Mouse (Mus musculus) myocyte (in vitro differentiated cells): ENCODE data around the gene Abca13. TPM values are rescaled to one million over a fixed set of nuclear protein-coding genes. Genes with fewer than 3 reads are reported as not detected.

Experiments used
- H3K27me3 ChIP-seq: one replicate; pipeline ENCODE4 v1.6.1; 2011; ENCODE audit not compliant: control insufficient read depth, insufficient read depth, insufficient read length
- H3K36me3 ChIP-seq: one replicate; pipeline ENCODE4 v1.6.1; 2011; ENCODE audit not compliant: control insufficient read depth, insufficient read depth
- H3K4me2 ChIP-seq: one replicate; pipeline ENCODE4 v1.6.1; 2011; ENCODE audit warnings: low read depth, control low read depth
- H3K4me3 ChIP-seq: one replicate; pipeline ENCODE4 v1.5.1; 2011; ENCODE audit warnings: mild to moderate bottlenecking, control low read depth, moderate library complexity
- H3K79me2 ChIP-seq: one replicate; pipeline ENCODE4 v1.6.1; 2011; ENCODE audit not compliant: control insufficient read depth, insufficient read depth
- H3ac ChIP-seq: one replicate; pipeline ENCODE4 v1.6.1; 2011; ENCODE audit not compliant: control insufficient read depth, insufficient read length
- CEBPB ChIP-seq: IDR thresholded peaks from 2 replicates; pipeline ENCODE4 v1.6.1; 2011; ENCODE audit warnings: mild to moderate bottlenecking, moderate library complexity; ENCODE audit not compliant: poor library complexity, insufficient read depth, severe bottlenecking
- E2F4 ChIP-seq: IDR thresholded peaks from one replicate; pipeline ENCODE4 v1.6.1; 2011; ENCODE audit warnings: mild to moderate bottlenecking, control low read depth, moderate library complexity; ENCODE audit not compliant: insufficient read depth
- MAX ChIP-seq: IDR thresholded peaks from one replicate; pipeline ENCODE4 v1.6.1; 2011; ENCODE audit warnings: low read depth, mild to moderate bottlenecking, control low read depth
- MYOD1 ChIP-seq, 3 experiments: IDR thresholded peaks; one replicate each; pipeline ENCODE4 v1.6.1; 2011; ENCODE audit warnings: control low read depth in 2 of 3, low read depth in 2 of 3, mild to moderate bottlenecking in 2 of 3, moderate library complexity in 1 of 3; ENCODE audit not compliant: insufficient read length in 2 of 3, control insufficient read depth in 1 of 3
- MYOG ChIP-seq, 3 experiments: IDR thresholded peaks; one replicate each; pipeline ENCODE4 v1.6.1; 2011; ENCODE audit warnings: control low read depth in 2 of 3, low read depth in 2 of 3, mild to moderate bottlenecking in 2 of 3; ENCODE audit not compliant: insufficient read length in 2 of 3, control insufficient read depth in 1 of 3, insufficient read depth in 1 of 3
- POLR2A ChIP-seq: IDR thresholded peaks from one replicate; pipeline ENCODE4 v1.6.1; 2011; ENCODE audit warnings: low read depth, mild to moderate bottlenecking, control low read depth, moderate library complexity; ENCODE audit not compliant: insufficient read length
- POLR2AphosphoS2 ChIP-seq: IDR thresholded peaks from one replicate; pipeline ENCODE4 v1.6.1; 2011; ENCODE audit warnings: low read depth, control low read depth; ENCODE audit not compliant: insufficient read length
- REST ChIP-seq: IDR thresholded peaks from one replicate; pipeline ENCODE4 v1.6.1; 2011; ENCODE audit warnings: mild to moderate bottlenecking, control low read depth, moderate library complexity; ENCODE audit not compliant: insufficient read depth, insufficient read length
- SRF ChIP-seq: IDR thresholded peaks from one replicate; pipeline ENCODE4 v1.6.1; 2011; ENCODE audit warnings: low read depth; ENCODE audit not compliant: control insufficient read depth, insufficient read length
- TCF12 ChIP-seq: IDR thresholded peaks from one replicate; pipeline ENCODE4 v1.6.1; 2011; ENCODE audit warnings: mild to moderate bottlenecking, control low read depth; ENCODE audit not compliant: poor library complexity, insufficient read depth, severe bottlenecking
- TCF3 ChIP-seq: IDR thresholded peaks from one replicate; pipeline ENCODE4 v1.6.1; 2011; ENCODE audit warnings: low read depth, control low read depth; ENCODE audit not compliant: insufficient read length
- USF1 ChIP-seq: IDR thresholded peaks from one replicate; pipeline ENCODE4 v1.6.1; 2011; ENCODE audit warnings: low read depth, mild to moderate bottlenecking, control low read depth, moderate library complexity
- polyA plus RNA-seq: library from polyadenylated mRNA; unstranded; fragments of >200 nt; fragmentation: generic; extraction: Trizol; gene quantifications from one replicate; pipeline ENCODE4 v1.2.1, GENCODE M21; 2012; ENCODE audit warnings: missing spikeins

The Abca13 gene
- polyA plus RNA-seq, 1 experiment: 0.05 TPM

DNA sequence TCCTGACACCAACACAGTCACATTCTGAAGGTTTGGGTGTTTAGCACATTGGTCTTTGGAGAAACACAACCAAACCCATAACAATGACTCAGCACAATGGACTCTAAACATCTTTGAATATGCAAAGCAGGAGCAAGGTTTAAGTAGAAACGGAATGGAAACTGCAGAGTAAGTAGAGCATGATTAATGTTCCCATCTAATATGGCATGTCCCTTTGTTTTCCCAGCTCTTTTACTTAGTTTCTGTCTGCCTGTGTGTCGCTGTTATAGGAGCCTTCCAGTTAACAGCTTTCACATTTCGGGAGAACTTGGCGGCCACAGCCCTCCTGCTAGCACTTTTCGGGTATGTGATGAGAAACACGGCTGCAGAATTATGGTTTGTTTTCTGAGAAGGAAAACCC is 378.6 kb downstream of the Abca13 start:
- H3K4me3 ChIP-seq: no peak overlapping the region
- H3K36me3 ChIP-seq: no peaks in the 10 kb centered on the region
- H3ac ChIP-seq: no peak overlapping the region
- no peaks in the 10 kb centered on the region for H3K79me2 ChIP-seq
- no peaks in the 10 kb centered on the region for H3K27me3 ChIP-seq
- H3K4me2 ChIP-seq: no peak overlapping the region
- TF ChIP-seq MYOD1 (IDR thresholded peaks at IDR 0.05; ENCODE audit: control insufficient read depth in 1 of 3, insufficient read length in 2 of 3, low read depth in 2 of 3): no peak
- TF ChIP-seq E2F4: no peak
- no peak for TF ChIP-seq MAX
- TF ChIP-seq MYOG (IDR thresholded peaks at IDR 0.05; ENCODE audit: control insufficient read depth in 1 of 3, insufficient read depth in 1 of 3, insufficient read length in 2 of 3, low read depth in 2 of 3): no peak
- no peak for TF ChIP-seq POLR2A
- no peak for TF ChIP-seq SRF

DNA sequence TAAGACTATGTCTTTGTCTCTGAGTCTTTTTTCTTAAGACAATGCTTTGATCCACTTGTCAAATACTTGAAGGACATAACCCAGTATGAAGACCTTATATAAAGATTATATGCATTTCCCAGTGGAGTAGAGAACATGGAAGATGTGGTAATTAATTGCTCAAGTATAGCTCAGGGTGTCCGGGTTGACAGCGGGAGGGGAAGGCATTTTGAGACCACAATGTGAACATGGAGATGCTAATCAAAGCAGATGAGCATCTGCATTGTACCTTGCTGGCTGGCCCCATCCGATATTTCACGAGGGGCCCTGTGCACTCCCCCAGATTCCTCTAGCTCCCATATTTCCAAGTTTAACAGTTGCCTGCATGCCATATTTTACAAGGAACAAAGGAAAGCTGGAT is 383.2 kb downstream of the Abca13 start:
- no peak overlapping the region for H3K4me3 ChIP-seq
- no peak overlapping the region for H3K4me2 ChIP-seq
- no peak for TF ChIP-seq MAX
- H3K36me3 ChIP-seq: no peaks in the 10 kb centered on the region
- no peaks in the 10 kb centered on the region for H3K79me2 ChIP-seq
- H3ac ChIP-seq: no peak overlapping the region
- no peaks in the 10 kb centered on the region for H3K27me3 ChIP-seq

DNA sequence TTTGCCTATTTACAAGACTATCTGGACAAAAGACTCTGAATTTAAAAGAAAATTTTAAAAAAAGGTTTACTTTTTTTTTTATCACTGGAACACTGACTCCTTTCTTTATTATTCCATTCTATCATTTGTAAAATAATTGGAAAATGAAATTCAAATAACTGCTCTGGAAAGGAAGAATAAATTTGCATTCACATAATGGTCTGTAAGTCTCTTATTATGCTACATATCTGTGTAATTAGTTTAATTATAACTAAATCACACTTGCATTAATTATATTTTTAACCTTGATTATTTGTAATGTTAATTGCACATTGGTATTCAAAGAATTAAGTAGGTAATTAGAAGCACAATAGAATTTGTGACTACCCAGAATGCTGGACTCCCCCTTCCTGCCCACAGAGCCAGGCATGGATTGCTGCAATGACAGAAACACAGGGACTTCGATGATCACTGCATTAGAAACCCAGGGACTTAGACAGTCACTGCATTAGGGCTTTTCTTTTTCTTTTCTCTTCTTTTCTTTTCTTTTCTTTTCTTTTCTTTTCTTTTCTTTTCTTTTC is 400.1 kb downstream of the Abca13 start:
- Histone ChIP-seq H3K36me3 (no peaks in the 10 kb centered on the region), H3K27me3 (no peaks in the 10 kb centered on the region), H3K4me2 (no peak overlapping the region), H3ac (no peak overlapping the region), H3K4me3 (no peak overlapping the region), H3K79me2 (no peaks in the 10 kb centered on the region)
- TF ChIP-seq POLR2AphosphoS2 (no peak), E2F4 (no peak), MAX (no peak), MYOG (IDR thresholded peaks at IDR 0.05; ENCODE audit: control insufficient read depth in 1 of 3, insufficient read depth in 1 of 3, insufficient read length in 2 of 3, low read depth in 2 of 3) (no peak), MYOD1 (IDR thresholded peaks at IDR 0.05; ENCODE audit: control insufficient read depth in 1 of 3, insufficient read length in 2 of 3, low read depth in 2 of 3) (no peak)

DNA sequence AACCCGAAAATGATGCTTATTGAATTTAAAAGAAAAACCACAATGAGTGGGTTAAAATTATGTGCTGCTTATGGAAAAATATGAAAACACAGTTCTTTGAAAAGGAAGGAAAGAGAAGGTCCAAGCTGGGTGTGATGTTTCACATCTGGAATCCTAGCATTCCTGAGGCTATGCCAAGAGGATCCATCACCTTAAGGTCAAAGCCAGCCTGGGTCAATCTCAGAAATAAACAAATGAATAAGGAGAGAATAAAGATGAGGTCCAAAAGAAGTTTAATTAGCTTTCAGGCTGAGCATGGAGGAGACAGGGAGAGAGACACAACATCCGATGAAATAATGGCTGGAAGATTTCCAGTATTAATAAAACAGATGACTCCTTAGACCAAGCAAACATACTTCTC is 405.6 kb downstream of the Abca13 start:
- H3ac ChIP-seq: no peak overlapping the region
- no peak for TF ChIP-seq MAX
- no peak for TF ChIP-seq MYOD1 (IDR thresholded peaks at IDR 0.05; ENCODE audit: control insufficient read depth in 1 of 3, insufficient read length in 2 of 3, low read depth in 2 of 3)
- no peak for TF ChIP-seq MYOG (IDR thresholded peaks at IDR 0.05; ENCODE audit: control insufficient read depth in 1 of 3, insufficient read depth in 1 of 3, insufficient read length in 2 of 3, low read depth in 2 of 3)
- no peak for TF ChIP-seq E2F4
- no peak for TF ChIP-seq USF1
- no peak for TF ChIP-seq REST
- TF ChIP-seq TCF3: no peak
- H3K36me3 ChIP-seq: no peaks in the 10 kb centered on the region
- no peaks in the 10 kb centered on the region for H3K27me3 ChIP-seq
- no peak overlapping the region for H3K4me3 ChIP-seq
- H3K79me2 ChIP-seq: no peaks in the 10 kb centered on the region
- H3K4me2 ChIP-seq: no peak overlapping the region

DNA sequence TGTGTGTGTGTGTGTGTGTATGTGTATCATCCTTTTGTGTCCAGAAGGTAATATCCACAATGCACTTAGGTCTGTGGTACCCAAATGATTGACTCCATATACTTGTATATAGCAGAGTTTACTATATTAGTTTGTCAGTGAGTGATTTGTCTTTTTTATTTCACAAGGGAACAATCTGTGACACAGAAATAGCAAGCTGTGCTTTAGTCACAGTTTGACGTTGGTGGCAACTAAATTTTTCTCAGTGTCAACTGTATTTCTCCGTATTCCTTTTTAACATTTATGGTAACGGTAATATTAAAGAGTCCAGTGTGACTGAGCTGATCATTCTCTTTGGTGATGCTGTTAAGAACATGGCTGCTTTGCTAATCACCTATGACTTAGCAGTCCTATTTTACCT is 409.4 kb downstream of the Abca13 start:
- Histone ChIP-seq H3K4me3 (no peak overlapping the region), H3K4me2 (no peak overlapping the region), H3K27me3 (no peaks in the 10 kb centered on the region), H3K36me3 (no peaks in the 10 kb centered on the region), H3K79me2 (no peaks in the 10 kb centered on the region), H3ac (no peak overlapping the region)
- TF ChIP-seq REST (no peak), SRF (no peak), TCF12 (no peak), USF1 (no peak), TCF3 (no peak), CEBPB (no peak), E2F4 (no peak), MAX (no peak), POLR2AphosphoS2 (no peak), MYOD1 (IDR thresholded peaks at IDR 0.05; ENCODE audit: control insufficient read depth in 1 of 3, insufficient read length in 2 of 3, low read depth in 2 of 3) (no peak), POLR2A (no peak), MYOG (IDR thresholded peaks at IDR 0.05; ENCODE audit: control insufficient read depth in 1 of 3, insufficient read depth in 1 of 3, insufficient read length in 2 of 3, low read depth in 2 of 3) (no peak)

DNA sequence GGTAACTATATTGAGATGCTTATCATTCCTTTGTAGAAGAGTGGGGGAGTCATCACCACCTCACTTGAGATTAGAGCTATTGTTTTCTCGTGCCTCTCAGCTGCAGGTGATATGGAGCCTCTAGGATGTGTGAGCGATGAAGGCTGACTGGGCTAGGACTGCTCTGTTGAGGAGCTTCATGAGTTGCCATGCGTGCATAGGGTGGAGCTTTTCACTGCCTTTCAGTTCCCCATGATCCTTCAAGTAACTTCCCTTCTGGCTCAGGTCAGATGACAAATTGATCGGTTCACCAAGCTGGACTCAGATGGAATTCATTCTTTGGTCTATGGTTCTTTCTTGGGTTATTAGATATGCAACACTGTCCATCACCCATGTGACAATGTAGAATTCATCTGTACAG is 410.4 kb downstream of the Abca13 start:
- no peak for TF ChIP-seq POLR2AphosphoS2
- no peak for TF ChIP-seq MYOG (IDR thresholded peaks at IDR 0.05; ENCODE audit: control insufficient read depth in 1 of 3, insufficient read depth in 1 of 3, insufficient read length in 2 of 3, low read depth in 2 of 3)
- no peak for TF ChIP-seq MAX
- no peak for TF ChIP-seq SRF
- TF ChIP-seq TCF3: no peak
- no peak for TF ChIP-seq REST
- TF ChIP-seq TCF12: no peak
- no peak for TF ChIP-seq POLR2A
- no peak for TF ChIP-seq MYOD1 (IDR thresholded peaks at IDR 0.05; ENCODE audit: control insufficient read depth in 1 of 3, insufficient read length in 2 of 3, low read depth in 2 of 3)
- TF ChIP-seq USF1: no peak
- TF ChIP-seq CEBPB: no peak
- no peak for TF ChIP-seq E2F4
- H3ac ChIP-seq: no peak overlapping the region
- no peaks in the 10 kb centered on the region for H3K36me3 ChIP-seq
- no peaks in the 10 kb centered on the region for H3K79me2 ChIP-seq
- no peaks in the 10 kb centered on the region for H3K27me3 ChIP-seq
- H3K4me3 ChIP-seq: no peak overlapping the region
- no peak overlapping the region for H3K4me2 ChIP-seq
